Mouse (Mus musculus): ENCODE results near the gene Qprt.

Gene Qprt

DNA sequence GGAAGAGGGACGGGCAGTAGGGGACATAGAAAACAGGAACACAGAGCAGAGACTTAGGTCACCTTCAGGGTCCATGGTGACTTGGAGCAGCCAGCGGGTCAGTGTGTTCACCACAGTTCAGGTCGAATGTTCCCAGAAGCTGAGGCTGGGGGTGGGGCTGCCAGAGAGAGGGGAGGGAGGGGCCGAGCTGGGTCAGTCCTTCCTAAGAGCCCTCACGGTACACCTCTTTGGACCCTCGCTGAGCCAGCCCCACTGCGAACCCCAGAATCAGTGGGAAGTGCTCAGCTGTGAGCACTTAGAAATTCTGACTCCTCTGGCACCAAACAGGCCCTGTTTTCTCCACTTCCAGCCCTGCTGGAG is at the start of gene Qprt:
Gene Qprt (minus strand): TSS at position 316 of the 360 bp plus-strand sequence.
- peak; percentile 29 for DNase-seq (ENCODE audit: low spot score)

DNA sequence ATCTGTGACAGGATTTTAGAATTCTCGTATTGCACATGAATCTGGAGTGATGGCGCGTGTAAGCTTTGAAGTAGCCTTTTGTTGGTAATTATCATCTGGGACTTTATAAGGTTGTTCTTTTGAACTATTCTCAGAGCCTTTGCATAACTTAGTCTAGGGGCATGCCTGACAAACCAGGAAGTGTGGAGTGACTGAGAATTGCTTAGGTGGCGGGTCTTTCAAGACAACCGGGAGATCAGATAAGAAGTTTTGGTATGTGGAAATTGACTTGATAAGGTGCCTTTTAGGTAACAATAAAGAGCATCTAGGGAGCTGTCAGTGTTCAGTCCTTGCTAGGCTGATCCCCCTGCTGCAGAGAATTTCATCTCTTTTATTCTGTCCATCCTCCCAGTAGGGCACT is 44.5 kb upstream of the Qprt start:
- DNase-seq (ENCODE audit: low spot score) = no peak

DNA sequence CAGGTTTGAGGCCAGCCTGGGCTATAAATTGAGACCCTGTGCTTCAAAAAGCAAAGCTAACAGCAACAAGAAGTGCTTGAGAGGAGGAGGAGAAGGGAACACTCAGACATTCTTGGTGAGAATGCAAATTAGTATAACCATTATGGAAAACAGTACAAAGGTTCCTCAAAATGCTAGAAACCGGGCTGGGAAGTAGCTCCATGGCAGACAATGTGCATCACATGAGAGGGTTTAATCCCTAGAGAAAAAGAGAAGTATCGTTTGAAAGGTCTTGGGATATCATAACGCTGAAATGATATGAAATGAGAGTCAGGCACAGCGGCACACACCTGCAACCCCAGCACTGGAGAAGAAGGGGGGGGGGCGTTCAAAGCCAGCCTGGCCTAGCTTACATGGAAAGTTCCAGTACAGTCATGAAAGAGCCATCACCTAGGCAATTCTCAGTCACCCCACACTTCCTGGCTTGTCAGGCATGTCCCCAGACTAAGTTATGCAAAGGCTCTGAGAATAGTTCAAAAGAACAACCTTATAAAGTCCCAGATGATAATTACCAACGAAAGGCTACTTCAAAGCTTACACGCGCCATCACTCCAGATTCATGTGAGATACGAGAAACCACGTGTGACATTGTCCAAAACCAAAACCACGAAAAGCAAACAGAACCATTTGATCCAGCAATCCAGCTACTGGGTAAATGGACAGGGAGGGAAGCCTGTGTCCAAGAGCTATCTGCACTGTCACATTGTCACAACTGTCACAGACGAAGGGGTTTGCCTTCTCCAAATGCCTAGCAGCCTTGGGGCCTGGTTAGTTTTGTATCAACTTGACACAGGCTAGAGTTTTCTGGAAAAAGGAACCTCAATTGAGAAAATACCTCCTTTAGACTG is 43.8 kb upstream of the Qprt start:
- DNase-seq (ENCODE audit: low spot score) = no peak

DNA sequence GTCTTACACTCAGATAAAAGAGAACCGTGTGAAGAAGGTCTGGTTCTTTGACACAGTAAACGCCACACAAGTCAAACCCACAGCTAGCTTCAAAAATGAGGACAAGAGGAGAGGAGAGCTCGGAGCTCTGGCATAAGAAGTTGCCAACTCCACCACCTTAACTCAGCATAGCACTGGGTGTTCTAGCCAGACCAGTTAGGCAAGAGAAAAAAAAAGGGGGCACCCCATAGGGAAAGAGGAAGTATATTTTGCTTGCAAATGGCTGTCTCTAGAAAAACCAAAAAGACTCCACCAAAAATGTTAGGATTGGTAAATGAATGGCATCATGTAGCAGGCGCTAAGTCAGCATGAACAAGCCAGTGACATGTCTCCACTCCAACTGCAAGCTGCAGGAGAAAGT is 42.0 kb upstream of the Qprt start:
- DNase-seq (ENCODE audit: low spot score) = no peak

DNA sequence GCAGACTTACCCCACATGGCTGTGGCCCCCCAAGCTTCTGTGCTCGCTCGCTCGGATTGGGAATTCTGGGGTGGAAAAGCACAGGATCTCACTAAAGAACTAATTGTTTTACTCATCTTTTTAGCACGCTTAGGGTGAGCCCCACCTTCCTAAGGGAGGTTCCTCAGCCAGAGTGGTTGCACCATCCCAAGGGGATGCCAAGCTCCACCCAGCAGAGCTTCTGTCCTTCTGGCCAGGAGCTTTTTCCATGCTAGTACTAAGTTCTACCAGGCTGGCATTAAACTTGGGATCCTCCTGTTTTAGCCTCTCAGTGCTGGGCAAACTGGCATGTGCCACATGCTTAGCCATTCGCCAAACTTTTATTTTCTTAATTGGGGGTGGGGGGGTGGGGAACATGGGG is 40.5 kb upstream of the Qprt start:
- DNase-seq (ENCODE audit: low spot score) = no peak

DNA sequence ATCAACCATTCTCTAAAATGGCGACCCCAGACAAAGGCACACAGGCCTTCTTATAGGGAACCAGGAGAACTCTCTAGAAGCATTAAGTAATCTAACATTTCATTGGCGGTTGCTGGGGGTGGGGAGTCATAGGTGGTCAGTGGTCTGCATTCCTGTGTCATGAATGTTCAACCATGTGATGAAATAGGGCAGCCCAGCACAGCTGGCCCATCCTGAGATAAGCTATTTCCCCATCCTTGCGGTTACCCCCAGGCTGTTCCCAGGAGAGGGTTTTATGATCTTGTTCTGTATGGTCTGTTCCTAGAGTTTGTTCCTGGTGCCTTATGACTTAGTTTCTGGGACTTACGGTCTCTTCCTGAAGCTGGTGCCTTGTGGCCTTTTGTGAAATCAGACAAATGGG is 35.5 kb upstream of the Qprt start:
- no peak for DNase-seq (ENCODE audit: low spot score)

DNA sequence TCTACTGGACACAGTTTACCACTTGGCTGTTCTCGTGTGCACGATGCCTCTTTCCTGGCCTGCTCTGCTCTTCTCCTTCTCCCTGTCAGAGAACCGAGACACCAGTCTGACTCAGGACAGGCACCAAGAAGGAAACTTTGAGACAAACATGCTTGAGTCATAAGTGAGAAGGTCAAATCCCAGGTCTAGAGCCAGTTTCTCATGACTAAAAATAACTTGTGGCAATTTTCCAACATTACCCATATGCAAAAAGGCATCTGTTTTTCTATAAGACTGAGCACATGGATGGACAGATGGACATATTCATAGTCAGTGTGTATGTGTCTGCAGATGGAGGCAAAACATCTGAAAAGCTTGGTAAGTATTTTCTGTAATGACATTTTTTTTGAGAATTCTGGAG is 31.5 kb upstream of the Qprt start:
- DNase-seq (ENCODE audit: low spot score) = no peak

DNA sequence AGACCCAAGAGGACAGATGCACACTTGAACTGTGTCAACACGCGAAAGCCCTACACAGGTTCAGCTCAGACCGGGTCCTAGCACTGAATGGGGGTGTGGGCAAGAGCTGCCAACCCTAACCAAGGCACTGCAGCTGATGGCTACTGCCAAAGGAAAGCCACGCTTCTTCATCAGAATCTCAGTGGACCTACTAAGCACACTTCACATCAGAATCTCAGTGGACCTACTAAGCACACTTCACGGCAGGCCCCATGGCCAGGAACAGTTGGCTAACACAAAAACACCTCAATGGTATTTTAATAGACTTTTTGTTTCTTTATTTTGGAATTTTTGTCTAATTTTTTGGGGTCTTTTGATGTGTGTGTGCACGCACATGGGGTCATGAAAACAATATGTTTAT is 30.4 kb upstream of the Qprt start:
- DNase-seq (ENCODE audit: low spot score) = no peak

DNA sequence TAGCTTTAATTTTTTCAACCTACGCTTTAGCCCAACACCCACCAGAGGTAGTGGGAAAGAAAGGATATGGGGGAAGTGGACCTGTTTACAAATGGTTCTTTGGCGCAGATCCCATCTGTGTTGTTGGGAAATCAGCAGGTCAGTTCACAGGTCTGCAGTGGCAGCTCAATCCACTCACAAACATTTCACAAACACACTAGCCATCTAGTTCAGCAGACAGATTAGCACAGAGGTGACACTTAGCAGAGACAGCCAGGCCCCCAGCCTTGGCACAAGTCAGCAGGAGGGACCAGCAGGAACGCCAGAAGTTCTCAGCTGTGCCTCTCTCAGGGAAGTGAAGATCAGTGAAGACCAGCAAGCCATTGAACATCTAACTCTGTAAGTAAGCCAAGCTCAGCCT is 25.9 kb upstream of the Qprt start:
- no peak for DNase-seq (ENCODE audit: low spot score)

DNA sequence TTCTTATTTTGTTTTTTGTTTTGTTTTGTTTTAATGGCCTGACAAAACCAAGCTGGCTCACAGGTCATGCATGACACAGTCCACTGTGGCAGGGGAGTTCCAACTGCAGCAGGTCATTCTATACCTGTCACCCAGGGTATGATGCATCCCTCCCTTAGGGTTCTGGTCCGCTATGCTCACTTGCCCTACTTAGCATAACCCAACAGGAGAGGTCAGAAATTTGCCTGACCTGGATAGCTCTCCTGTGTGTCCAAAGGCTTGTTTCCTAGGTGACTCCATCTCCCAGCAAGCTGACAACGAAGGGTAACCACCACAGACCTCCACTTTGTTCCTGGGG is 24.2 kb upstream of the Qprt start:
- DNase-seq (ENCODE audit: low spot score) = no peak

DNA sequence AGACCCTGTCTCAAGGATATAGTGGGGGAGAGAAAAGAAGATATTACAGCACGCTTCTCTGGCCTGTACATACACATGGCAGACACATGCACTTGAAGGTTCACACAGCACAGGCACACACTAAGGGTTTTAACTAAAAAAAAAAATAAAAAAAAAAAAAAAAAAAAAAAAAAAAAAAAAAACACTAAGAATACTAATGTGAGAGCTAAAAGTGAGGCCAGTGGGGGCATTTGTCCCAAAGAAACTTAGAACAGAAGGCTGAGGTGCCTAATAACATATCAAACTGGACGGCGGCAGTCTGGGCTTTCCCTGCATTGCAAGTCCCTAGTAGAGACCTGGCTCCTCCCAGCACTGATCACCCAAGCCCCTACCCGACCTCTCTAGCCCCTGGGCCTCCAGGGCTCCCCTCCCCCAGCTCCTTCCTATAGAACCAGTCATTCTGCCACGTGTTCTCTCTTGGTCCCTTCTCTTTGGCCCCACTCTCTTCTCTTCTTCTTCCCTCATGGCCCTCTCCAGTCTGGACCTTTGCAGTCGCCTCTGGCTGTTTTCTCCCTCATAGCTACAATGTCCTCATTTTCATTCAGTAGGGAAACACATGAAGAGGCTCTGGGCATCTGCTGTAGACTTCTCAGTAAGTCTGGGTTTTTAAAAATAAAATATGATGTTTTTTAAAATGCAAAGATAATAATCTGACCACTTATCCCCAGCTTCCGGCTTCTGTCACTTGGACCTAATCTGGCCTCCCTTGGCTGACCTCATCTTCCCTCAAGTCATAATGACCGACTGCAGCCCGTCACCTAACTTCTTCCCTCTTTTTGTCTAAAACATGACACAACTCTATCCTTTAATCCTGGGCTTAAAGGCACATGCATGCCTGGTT is 23.6 kb upstream of the Qprt start:
- peak; percentile 24 for DNase-seq (ENCODE audit: low spot score)

DNA sequence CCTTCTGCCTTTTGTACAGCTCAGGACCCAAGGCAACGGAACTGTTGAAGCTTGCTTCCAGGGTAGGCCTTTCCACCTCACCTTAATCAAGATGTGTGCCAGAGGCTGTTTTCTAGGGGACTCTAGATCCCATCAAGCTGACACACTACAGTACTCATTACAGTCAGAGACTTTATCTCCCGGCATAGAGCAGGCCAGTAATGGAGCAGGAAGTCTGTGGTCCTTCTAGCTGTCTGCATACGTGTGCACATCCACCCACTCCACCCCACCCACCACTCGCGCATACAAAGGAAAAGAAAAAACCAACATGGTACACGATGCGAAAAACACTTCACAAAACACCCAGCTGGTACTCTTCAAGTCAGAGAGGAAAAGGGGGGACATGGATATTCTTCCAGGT is 22.4 kb upstream of the Qprt start:
- no peak for DNase-seq (ENCODE audit: low spot score)

DNA sequence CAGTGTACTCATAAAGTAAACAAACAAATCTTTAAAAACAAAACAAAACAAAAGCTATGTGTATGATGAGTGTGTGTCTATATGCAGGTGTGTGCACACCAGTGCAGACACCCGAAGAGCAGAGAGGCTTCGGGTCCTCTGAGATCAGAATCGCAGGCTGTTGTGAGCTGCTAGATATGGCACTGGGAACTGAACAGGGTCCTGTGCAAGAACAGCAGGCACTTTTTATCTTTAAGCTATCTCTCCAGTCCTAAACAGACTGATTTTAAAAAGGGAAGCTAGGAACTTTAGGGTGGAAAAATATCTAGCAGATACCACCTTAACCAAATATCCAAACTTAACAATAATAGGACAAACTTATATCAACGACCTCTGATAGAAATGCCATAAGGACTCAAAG is 20.6 kb upstream of the Qprt start:
- no peak for DNase-seq (ENCODE audit: low spot score)

DNA sequence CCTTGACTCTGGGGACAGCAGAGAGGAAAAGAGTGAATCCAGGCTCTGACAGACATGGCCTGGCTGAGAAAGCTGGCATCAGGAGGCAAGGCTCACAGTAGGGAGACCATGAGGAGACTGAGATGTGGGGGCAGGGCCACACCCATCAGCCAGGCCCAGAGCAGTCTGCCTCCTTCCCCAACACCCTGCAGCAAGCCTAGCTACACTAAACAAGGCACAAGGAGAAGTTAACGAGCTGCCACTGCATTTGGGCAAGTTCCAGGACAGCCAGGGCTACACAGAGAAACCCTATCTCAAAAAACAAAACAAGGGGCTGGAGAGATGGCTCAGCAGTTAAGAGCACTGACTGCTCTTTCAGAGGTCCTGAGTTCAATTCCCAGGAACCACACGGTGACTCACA is 20.2 kb upstream of the Qprt start:
- DNase-seq (ENCODE audit: low spot score) = no peak

DNA sequence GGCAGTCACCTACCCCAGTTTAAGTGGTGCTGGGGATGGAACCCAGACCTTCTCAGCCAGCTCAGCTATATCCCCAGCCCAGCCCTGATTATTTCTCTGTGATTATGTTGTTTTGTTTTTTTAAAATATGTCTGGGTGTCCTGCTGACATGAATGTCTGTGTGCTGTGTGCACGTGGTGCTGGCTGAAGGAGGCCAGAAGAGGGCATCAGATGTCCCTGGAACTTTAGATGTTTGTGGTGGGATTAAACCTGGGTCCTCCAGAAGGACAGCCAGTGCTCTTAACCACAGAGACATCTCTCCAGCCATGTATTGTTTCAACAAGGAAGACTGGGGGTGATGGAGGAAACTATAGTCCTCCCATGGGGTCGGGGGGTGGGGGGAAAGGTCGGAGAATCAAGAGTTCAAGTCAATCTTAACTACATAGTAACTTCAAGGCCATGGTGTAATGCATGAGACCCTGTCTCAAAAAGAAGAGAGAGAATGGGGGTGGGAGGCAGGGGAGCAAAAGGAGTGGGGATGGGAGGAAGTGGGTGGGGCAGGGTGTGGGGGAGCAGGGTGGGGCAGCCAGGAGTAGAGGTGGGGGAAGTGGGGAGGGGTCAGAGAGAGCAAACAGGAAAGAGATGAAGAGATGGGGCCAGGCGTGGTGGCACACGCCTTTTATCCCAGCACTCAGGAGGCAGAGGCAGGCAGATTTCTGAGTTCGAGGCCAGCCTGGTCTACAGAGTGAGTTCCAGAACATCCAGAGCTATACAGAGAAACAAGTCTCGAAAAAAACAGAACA is 18.8 kb upstream of the Qprt start:
- no peak for DNase-seq (ENCODE audit: low spot score)

DNA sequence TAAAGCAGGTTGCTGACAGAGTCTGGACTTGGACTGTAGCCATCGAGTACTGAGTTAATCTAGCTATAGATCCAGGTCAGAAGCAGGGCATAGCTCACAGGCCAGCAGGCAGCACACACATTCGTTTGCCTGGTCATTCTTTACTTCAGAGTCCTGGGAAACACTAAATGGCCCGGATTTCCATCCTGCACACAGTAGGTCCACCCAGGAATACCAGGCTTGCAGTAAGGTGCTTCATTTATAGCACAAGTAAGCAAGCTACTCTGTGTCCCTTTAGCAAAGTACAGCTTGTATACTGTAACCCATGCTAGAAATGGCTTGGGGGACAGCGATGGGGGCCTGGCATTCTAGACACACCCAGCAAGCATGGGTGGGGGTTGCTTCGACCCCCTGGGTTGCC is 17.5 kb upstream of the Qprt start:
- no peak for DNase-seq (ENCODE audit: low spot score)

DNA sequence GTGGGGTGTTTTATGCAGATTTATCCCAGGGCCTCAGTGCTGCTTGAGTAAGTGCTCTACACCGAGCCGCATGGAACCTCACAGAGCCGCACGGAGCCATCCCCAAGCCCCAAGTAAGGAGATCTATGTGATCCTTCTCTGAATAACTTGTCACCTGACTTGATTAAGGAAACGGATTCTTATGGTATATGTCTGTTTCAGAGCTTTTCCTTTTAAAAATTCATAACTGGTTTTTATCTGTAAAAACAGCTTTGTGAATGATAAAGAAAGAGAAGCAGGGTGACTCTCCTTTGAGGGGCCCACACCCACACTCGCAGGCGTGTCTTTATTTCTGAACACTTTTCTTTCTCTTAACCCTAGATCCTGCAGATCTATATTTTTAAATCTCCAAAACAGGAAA is 17.1 kb upstream of the Qprt start:
- DNase-seq (ENCODE audit: low spot score) = no peak

DNA sequence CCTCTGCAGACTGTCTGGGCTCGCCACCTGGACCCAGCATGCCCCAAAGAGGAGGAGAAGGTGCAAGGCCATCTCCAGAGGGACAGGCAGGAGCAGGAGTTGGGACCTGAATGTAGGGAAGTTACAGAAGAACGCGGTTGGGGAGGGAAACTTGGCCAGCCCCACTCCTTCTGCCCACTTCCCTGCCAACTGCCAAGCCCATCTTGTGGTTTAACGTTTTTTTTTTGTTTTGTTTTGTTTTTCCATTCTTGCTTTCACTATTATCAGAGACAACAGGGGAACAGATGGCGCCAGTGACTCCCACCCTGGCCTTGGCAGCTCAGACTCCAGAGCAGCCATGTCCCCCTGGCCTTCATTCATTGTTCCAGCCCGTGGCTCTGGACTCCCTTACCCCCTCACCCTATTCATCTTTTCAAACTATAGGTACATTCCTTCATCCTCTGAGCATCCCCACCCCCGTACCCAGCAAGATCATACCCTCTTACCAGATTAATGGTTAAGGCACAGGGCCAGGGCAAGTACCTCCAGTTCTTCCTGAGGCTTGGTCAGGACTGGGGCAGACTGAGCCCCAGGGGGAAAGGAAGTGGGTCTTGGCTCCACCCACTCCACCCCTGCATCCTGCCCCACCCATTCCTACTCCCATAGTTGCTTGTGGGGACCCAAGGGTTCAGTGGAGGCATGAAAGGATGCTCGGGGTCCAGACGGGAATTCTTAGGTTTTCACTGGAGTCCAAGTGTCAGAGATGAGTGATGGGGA is 15.4 kb upstream of the Qprt start, which contains the start of gene Spn:
Gene Spn (minus strand): TSS at position 562 of the 756 bp plus-strand sequence.
- DNase-seq (ENCODE audit: low spot score) = no peak

DNA sequence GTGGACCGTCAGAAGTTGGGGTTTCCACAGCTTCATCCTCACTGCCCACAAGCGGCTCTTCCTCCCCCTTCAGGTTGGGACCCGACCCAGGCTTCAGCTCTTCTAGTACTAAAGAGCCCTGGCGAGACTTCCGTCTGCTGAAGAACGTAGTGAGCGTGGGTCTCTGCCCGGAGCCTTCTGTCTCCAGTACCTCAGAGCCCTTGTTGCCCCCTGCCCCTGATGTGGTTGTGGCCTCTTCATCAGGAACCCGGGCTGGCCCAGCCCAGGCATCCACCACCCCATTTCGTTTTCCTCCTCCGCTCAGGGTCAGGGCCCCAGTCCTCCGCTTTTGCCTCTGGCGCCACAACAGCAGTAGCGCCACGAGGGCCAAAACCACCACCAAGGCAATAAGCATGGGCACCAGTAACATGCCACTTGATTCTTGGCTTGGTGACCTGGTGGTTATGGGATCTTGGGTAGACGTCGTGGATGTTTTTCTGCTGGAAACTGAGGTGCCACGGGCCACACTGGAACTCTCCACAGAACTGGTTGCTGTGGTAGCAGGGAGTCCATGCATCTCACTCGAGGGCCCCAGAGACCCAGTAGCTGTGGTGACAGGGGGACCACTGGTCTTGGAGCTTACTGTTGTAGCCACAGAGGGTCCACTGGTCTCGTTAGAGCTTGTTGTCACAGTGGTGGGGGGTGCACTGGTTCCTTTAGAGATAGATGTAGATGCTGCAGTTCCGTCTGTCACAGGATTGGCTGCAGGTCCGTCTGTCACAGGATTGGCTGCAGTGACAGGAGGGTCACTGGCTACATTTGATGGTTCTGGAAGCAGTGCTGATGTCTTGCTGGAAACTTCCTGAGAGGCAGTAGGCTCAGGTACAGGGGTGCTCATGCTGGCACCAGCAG is 14.4 kb upstream of the Qprt start:
- DNase-seq (ENCODE audit: low spot score) = no peak

DNA sequence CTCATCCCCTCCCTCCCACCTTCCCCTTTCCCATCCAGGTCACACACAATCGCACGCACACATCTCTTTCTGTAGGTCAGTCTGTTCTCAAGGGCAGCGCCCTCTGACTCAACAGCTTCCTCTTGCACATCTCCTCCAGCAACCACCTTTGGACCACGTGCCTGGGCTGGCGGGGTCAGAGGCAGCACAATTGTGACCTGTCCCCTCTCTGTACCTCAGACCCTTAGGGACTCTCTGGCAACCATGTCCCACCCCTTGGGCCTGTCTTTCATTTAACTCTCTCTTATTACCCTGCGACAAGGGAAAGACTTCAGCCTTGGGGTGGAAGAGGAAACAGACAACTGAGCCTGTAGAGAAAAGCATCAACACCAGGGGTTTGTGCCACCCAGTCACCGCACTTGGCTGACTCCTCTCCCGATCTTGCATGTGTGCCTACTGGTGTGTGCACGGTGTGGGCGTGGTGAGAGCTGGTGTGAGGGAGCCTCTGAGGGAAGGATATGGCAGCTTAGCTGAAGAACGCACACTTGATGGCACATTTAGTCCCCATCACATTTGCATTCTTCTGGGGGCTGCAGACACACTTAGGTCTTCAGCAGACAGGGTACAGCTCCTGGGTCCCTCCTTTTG is 12.9 kb upstream of the Qprt start:
- no peak for DNase-seq (ENCODE audit: low spot score)
